Mouse (Mus musculus): Measurements from ENCODE around the gene Npepps.
A peak's percentile ranks its signal among the peaks of the same experiment; 100 is the strongest.
"Not testable (repeated sequence)": the region's sequence is repeated elsewhere in the genome, so short reads cannot be mapped to it uniquely, and the experiment has no call there.

Npepps gene

GRCm38 (mm10) chr11:97241321-97241720 lies 39.1 kb downstream of the Npepps start:
- no peak for DNase-seq (ENCODE audit: low spot score in 2 of 2)

GRCm38 (mm10) chr11:97237976-97238375 lies 42.5 kb downstream of the Npepps start:
- DNase-seq (ENCODE audit: low spot score in 2 of 2), result no peak

DNA sequence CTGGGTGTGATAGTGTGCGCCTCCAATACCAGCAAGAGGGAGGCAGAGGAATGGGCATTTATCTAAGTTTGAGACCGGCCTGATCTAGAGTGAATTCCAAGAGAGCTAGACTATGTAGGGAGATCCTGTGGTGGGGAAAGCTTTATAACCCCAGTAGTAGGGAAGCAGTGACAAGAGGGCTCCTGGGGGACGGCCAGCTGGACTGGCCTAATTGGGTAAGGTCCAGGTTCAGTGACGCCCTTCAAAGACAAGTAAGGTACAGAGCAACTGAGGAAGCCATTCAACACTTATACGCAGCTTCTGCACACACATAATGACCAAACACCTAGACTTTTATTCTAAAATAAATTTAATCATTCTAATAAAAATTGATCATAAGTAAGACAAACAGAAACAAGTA lies 48.0 kb downstream of the Npepps start:
- no peak for DNase-seq (ENCODE audit: low spot score in 2 of 2)

GRCm38 (mm10) chr11:97229396-97229795 lies 51.0 kb downstream of the Npepps start:
- DNase-seq (ENCODE audit: low spot score in 2 of 2), result no peak

DNA sequence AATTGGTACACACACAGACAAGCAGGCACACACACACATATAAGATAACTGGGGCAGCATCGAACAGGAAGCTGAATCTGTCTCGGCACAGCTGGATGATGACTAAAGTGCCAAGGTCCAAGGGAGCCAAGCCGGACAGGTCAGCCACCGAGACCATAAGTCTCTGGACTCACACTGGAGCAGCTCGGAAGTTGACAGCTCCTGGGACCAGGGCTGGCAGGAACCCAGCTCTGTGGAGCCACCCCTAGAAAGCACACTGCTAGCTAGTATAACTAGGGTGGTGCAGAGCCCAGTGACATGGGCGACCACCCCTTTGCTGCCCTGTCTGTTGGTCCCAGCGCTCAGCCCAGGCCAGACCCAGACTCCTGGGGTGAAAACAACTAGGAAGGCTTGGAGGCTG lies 51.5 kb downstream of the Npepps start:
- no peak for DNase-seq (ENCODE audit: low spot score in 2 of 2)

GRCm38 (mm10) chr11:97226131-97226530 lies 54.3 kb downstream of the Npepps start:
- DNase-seq (ENCODE audit: low spot score in 2 of 2), result no peak

- no peak for DNase-seq (ENCODE audit: low spot score in 2 of 2)
Measured at GRCm38 (mm10) chr11:97223485-97223884, 57.0 kb downstream of the Npepps start.

DNA sequence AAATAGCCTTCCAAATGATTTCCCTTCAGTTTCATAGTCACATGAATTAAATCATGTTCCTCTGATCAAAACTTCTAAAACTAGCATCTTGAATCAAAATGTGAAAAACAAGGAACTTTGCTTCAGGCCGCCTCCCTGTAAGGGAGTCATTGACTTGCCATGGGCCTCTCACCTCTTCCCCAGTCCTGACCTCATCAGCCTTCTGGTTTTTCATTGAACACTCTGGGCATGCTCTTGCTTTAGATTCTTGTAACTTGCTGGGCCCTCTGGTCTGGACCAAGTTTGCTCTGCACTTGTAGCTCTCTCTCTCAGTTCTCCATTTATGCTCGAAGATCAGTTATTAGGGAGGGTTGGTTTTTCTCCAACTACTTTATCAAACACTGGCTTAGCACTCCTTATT lies 58.8 kb downstream of the Npepps start:
- no peak for DNase-seq (ENCODE audit: low spot score in 2 of 2)

- no peak for DNase-seq (ENCODE audit: low spot score in 2 of 2)
Measured at GRCm38 (mm10) chr11:97220211-97220610, 60.2 kb downstream of the Npepps start.

DNA sequence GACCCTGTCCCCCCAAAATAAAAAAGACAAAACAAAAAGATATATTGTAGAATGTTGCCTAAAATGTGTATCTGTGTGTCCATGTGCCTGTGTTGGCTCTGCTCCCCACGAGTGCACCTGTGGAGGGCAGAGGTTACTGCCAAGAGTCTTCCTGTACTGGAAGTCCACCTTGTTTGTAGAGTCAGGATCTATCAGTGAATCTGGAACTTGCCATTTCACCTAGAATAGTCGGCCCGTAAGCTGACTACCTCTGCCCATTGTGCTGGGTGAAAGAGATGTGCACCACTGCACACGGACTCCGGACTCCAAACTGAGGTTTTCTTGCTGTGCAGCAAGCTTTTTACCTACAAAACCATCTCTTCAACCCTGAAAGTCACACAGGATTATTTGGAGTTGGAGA lies 66.0 kb downstream of the Npepps start:
- DNase-seq (ENCODE audit: low spot score in 2 of 2), result no peak

- no peak for DNase-seq (ENCODE audit: low spot score in 2 of 2)
Measured at GRCm38 (mm10) chr11:97210728-97211400, 69.6 kb downstream of the Npepps start.

- peak; percentile 29 to 41 for DNase-seq (ENCODE audit: low spot score in 2 of 2)
Measured at GRCm38 (mm10) chr11:97207011-97207422, 73.4 kb downstream of the Npepps start.

- DNase-seq (ENCODE audit: low spot score in 2 of 2), result no peak
Measured at GRCm38 (mm10) chr11:97199519-97199918, 80.9 kb downstream of the Npepps start.

DNA sequence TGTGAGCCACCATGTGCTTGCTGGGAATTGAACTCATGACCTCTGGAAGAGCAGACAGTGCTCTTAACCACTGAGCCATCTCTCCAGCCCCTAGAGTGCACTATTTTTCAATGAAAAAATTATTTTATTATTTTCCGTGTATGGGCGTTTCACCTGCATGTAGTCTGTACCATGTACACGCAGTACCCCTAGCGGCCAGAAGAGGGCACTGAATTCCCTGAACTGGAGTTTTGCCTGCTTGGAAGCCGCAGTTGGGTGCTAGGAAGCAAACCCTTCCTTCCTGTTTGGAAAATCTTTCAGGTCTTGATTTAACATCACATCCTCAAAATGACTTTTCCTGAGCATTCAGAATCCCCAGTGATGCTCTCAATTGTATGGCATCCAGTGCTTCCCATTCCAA lies 81.8 kb downstream of the Npepps start:
- DNase-seq (ENCODE audit: low spot score in 2 of 2), result peak in 1 of 2 experiments; percentile 33

DNA sequence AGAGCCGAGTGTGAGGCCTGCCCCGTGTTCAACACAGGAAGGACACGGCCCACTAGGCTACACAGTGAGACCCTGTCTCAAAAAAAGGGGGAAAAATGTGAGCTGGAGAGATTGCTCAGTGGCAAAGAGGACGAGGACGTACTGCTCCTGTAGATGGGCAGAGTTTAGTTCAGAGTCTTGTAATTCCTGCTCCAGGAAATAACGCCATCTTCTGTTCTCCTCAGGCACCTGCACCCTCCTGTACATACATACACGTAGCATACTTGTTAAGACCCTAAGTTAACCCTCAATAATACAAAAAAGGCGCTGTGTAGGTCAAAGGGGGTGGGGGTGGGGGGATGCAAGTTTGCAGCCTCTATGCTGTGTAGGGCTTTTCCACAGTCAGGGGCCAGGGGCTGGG lies 83.4 kb downstream of the Npepps start:
- no peak for DNase-seq (ENCODE audit: low spot score in 2 of 2)

DNA sequence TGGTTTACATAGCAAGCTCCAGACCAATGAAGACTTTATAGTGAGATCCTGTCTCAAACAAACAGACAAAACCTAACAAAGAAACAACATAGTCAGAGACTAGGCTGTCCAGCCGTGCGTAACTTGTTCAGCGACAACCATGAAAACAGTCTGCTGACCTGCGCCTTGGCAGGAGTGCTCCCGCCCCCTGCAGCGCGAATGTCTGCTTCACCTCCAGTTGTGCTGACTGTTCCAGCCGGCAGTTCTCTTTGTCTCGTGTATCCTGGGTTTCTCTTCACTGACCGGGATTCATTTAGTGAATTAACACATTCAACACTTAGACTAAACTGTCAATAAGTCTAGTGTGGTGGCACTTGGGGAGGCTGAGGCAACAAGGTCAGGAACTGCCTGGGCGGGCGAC lies 83.9 kb downstream of the Npepps start:
- no peak for DNase-seq (ENCODE audit: low spot score in 2 of 2)

- DNase-seq (ENCODE audit: low spot score in 2 of 2), result no peak
Measured at GRCm38 (mm10) chr11:97192621-97192951, 87.9 kb downstream of the Npepps start.

DNA sequence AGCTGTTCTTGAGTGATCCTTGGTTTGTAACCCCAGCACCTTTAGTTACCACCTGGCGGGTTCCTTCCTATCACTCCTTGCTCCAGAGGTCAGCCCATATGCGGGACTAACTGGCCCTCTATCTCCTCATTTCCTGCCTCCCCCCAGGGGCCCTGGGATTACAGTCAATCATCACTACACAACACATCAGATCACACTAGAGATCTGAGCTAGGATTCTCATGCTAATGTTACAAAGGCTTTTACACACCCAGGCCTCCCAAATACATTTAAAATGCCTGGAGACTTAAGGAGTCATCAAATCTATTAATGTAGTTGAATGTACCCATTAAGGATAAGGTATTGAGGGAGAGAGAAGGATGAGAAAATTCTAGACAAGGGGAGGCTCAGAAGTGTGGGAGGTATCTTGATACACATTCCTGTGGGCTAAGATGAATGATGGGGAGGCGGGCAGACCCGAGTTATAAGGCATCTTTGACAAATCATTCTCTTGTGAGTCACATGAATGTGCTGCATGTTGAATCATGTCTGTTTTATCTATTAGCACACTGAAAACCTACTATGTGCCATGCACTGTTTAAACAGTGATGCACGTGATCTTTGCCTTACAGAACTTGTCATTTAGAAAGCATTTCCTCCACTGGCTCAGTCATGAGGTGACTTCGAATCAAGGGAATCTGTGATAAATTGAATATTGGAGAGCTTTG lies 88.4 kb downstream of the Npepps start:
- no peak for DNase-seq (ENCODE audit: low spot score in 2 of 2)

DNA sequence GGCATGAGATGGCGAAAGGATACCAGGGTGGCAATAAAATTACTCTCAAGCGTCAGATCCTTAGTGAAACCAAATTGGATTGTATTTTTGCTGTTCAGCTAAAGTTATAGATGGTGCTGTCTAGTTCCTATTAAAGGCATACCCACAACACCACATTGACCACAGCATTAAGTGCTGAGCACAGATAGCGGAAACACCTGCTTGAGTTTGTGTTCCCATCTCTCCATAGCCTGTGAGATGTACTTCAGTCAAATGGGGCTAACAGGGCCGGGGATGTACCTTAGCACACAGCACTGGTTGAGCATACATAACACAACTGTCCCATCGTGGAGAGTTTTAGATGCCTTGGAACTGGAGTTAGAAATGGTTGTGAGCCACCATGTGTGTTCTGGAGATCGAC lies 89.4 kb downstream of the Npepps start:
- DNase-seq (ENCODE audit: low spot score in 2 of 2), result no peak

DNA sequence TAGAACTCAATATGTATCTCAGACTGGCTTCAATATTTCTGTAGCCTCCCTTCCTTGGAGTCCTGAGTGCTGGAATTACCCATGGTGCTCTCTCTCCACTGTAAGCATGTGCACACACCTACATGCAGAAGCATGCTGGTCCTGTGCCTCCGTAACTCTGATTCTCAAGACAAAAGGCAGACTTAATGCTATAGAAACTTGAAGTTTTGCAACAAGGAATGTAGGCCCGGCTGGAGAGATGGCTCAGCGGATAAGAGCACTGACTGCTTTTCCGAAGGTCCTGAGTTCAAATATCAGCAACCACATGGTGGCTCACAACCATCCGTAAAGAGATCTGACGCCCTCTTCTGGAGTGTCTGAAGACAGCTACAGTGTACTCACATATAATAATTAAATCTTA lies 90.8 kb downstream of the Npepps start:
- not testable (repeated sequence) for DNase-seq (ENCODE audit: low spot score in 2 of 2)

- DNase-seq (ENCODE audit: low spot score in 2 of 2), result no peak
Measured at GRCm38 (mm10) chr11:97189231-97189630, 91.2 kb downstream of the Npepps start.

DNA sequence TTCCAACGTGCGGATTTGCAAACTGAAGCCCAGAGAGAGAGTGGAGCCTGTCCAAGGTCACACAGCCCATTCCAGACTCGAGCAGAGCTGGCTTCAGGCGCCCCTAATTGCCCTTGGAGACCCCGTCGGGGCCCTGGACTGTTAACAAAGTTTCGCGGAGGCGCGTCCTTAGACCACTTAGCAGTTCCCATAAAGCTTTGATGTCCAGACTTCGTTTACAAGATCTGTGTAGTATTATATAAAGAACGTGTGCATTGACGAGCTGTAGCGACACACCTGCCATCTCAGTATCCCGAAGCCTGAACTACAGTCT lies 91.8 kb downstream of the Npepps start:
- DNase-seq (ENCODE audit: low spot score in 2 of 2), result no peak

DNA sequence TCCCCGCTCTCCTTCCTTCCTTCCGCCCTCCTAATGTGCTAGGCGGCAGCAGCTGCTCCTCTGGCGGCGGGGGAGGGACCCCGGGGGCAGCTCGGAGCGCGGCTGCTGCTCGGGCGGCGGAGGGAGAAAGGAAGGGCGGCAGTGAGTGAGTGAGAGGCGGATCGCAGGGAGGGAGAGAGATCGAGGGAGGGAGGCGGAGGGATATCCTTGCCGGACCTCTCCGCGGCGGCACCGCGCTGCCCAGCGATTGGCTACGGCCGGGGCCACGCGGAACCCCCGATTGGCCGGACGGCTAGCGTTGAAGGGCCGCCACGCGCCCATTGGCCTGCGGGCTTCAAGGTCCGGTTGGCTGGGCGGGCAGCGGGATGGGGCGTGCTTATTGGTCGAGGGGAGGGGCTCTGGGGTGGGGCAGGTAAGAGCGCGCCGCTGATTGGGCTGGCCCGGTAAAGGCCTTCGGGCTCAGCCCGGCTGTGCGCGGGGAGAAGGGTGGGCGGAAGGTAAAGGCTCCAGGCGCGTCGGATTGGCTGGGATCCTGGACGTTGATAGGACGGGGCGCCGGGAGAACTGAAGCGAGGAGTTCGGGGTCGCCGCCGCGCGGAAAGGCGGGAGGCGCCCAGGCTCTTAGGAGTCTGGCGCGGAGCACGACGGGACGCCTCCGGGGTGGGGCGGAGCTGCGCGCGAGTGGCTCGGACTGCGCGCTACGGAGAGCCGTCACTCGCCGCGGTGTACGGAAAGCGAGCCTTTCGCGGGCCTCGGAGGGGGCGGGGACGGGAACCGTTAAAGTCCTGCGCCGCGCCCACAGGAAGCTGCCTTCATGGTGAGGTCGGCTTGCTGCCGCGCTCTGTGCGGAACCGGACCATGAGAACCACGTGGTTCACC lies 92.4 kb downstream of the Npepps start, which contains the start of gene Kpnb1:
Gene Kpnb1, minus strand, starts transcription at position 118 of the 879 bp plus-strand sequence.
- DNase-seq (ENCODE audit: low spot score in 2 of 2), result peak; percentile 99 to 100
